Mouse (Mus musculus): ENCODE data around the gene Galr2.

Galr2 gene

GRCm38 (mm10) chr11:116307762-116308531 lies 27.2 kb downstream of the Galr2 start:
- DNase-seq = no peak

- no peak for DNase-seq
Measured at GRCm38 (mm10) chr11:116309601-116310000, 28.9 kb downstream of the Galr2 start.

DNA sequence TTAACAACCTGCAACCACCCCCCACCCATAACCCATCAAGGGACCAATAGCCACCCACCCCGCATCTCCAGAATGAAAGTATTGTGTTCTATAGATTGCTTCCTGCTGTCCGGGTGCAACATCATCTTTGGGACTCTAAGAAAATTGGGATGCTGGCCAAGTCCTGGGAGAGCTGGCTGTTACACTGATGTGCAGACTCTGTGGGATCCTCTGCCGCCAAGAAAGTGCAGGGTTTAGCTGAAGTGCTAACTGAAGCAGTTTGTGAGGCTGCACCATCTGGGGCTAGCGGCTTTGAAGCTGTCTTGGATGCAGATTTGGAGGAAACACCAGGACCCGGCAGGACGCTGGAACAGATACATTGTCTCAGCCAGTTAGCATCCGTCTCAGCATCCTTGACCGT lies 30.4 kb downstream of the Galr2 start:
- DNase-seq = no peak

GRCm38 (mm10) chr11:116312359-116312758 lies 31.6 kb downstream of the Galr2 start:
- DNase-seq = no peak

DNA sequence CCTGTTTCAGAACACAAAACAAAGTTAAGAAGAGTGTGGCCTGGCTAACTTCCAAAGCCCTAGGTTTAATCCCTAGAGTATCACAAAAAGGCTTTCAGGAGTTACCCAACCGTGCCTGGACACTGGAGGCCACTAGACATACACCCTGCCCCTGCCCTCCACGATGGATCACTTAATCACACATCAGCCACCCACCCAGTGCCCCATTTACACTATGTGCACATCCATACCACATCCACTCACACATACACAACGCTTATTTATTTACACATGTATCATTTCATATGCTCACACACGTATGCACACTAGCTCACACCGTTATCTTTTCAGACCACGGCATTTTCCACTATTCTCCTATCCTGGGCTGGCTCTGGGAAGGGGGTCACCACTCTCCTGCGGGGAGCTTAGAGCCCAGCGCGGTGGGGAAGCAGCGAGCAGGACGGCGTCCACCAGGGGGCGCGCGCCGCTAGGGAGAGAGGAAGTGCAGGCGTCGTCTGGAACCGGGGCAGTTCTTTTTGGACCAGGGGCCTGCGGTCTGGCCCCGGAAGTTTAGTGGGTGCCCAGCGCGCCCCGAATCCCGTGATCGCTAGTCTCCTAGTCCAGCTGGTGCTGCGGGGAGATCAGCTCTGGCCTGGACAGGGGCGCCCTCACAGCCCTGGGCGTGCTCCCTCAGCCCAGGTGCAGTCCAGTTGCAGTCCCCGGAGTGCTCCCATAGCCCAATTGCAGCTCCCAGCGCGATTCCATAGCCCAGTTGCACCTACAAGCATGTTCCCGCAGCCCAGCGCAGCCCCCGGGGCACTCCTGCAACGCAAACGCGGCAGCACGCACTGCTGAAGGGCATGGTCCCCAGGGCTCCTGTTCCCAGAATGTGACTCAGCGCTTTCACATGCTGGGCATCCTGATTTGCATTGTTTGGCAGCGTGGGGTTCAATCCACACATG lies 38.2 kb downstream of the Galr2 start:
- peak; percentile 83 to 84 for DNase-seq

GRCm38 (mm10) chr11:116326963-116327603 lies 46.3 kb downstream of the Galr2 start:
- no peak for DNase-seq

- no peak for DNase-seq
Measured at GRCm38 (mm10) chr11:116329314-116330210, 48.8 kb downstream of the Galr2 start.

GRCm38 (mm10) chr11:116330211-116330518 lies 49.4 kb downstream of the Galr2 start:
- DNase-seq = no peak

GRCm38 (mm10) chr11:116332232-116332982 lies 51.7 kb downstream of the Galr2 start:
- DNase-seq = no peak

DNA sequence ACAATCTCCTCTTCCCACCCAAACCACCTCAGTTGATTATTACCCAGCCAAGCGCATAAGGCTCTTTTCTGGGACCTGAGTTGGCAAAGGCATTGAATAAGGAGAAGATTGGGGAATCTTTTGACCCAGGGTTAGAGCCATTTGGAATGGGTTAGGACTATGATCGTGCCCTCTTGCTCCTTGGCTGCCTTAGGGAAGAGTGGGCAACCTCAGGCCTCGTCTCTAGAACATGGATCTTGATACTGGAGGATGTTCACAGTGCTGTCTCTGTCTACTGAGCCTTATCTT lies 52.2 kb downstream of the Galr2 start:
- DNase-seq = no peak
